Comparison of ENCODE assay signal across 10 mouse cellular contexts in genomic region chr2:157054816-157055215, GRCm38 (mm10). TPM values are rescaled to one million over a fixed set of nuclear protein-coding genes. Genes with fewer than 3 reads are reported as not detected.
DNase-seq lines count a peak whose midpoint lies in the region; ATAC-seq and TF ChIP-seq lines count a peak whose summit lies in the region.
"Had no signal": no experiment of that assay in that cellular context is flagged by ENCODE, and none has a peak within 500 bp of the region (broad histone marks: within the 10 kb centered on the region; RNA-seq: fewer than 3 reads in every experiment).

No protein-coding gene starts in this region.

- H3K4me1 ChIP-seq in heart, embryonic 11.5 days (ENCODE audit: control insufficient read depth, insufficient read depth, low read length): peaks cover 21% of the 10 kb centered on the region
- peaks cover 70% of the 10 kb centered on the region for H3K4me1 ChIP-seq in neural tube, embryonic 13.5 days (replicated peaks)
- H3K4me1 ChIP-seq in forebrain, embryonic 14.5 days (ENCODE audit: control insufficient read depth, insufficient read depth, low read length): peaks cover 28% of the 10 kb centered on the region
- peaks cover 11% of the 10 kb centered on the region for H3K4me1 ChIP-seq in midbrain, postnatal 0 days (ENCODE audit: insufficient read depth, low read length)
- peaks cover 4% of the 10 kb centered on the region; the same call in 1 of the 2 replicates for H3K4me1 ChIP-seq in liver, postnatal 0 days (ENCODE audit: insufficient read depth)

- H3K9me3 ChIP-seq in heart, embryonic 11.5 days (replicated peaks; ENCODE audit: control insufficient read depth, low read length): no peaks in the 10 kb centered on the region
- H3K9me3 ChIP-seq in neural tube, embryonic 13.5 days: no peaks in the 10 kb centered on the region
- H3K9me3 ChIP-seq in forebrain, embryonic 14.5 days (replicated peaks; ENCODE audit: control insufficient read depth, low read length): no peaks in the 10 kb centered on the region
- H3K9me3 ChIP-seq in midbrain, postnatal 0 days (ENCODE audit: low read length): no peaks in the 10 kb centered on the region
- H3K9me3 ChIP-seq in liver, postnatal 0 days (ENCODE audit: low read length): no peaks in the 10 kb centered on the region

- H3K4me3 ChIP-seq in heart, embryonic 11.5 days (ENCODE audit: low read depth, low read length): no peak overlapping the region
- H3K4me3 ChIP-seq in neural tube, embryonic 13.5 days: no peak overlapping the region
- no peak overlapping the region for H3K4me3 ChIP-seq in forebrain, embryonic 14.5 days (ENCODE audit: low read depth, low read length)
- H3K4me3 ChIP-seq in midbrain, postnatal 0 days (ENCODE audit: low read depth, low read length): no peak overlapping the region
- H3K4me3 ChIP-seq in liver, postnatal 0 days (ENCODE audit: low read depth, low read length): no peak overlapping the region

- peak overlapping the region; percentile 37; the same call in 1 of the 2 replicates for H3K27ac ChIP-seq in heart, embryonic 11.5 days (ENCODE audit: low read depth, low read length)
- peak overlapping the region; percentile 43 for H3K27ac ChIP-seq in neural tube, embryonic 13.5 days (replicated peaks)
- H3K27ac ChIP-seq in forebrain, embryonic 14.5 days (ENCODE audit: low read depth, low read length): 0 out of 2 replicates have a peak overlapping the region, but pooled peaks have one; percentile 2
- H3K27ac ChIP-seq in midbrain, postnatal 0 days (ENCODE audit: low read depth, low read length): peak overlapping the region; percentile 51
- no peak overlapping the region for H3K27ac ChIP-seq in liver, postnatal 0 days (ENCODE audit: low read depth)

- H3K36me3 ChIP-seq in heart, embryonic 11.5 days (ENCODE audit: control insufficient read depth, insufficient read depth, low read length): peaks cover 10% of the 10 kb centered on the region
- peaks cover 70% of the 10 kb centered on the region for H3K36me3 ChIP-seq in neural tube, embryonic 13.5 days
- peaks cover 62% of the 10 kb centered on the region for H3K36me3 ChIP-seq in forebrain, embryonic 14.5 days (ENCODE audit: control insufficient read depth, insufficient read depth, low read length)
- H3K36me3 ChIP-seq in midbrain, postnatal 0 days (ENCODE audit: insufficient read depth, low read length): peaks cover 32% of the 10 kb centered on the region
- no peaks in the 10 kb centered on the region for H3K36me3 ChIP-seq in liver, postnatal 0 days (replicated peaks; ENCODE audit: insufficient read depth, low read length)

- 0 out of 2 replicates have a peak overlapping the region, but pooled peaks have one; percentile 46 for H3K9ac ChIP-seq in heart, embryonic 11.5 days (ENCODE audit: low read depth, low read length)
- no peak overlapping the region for H3K9ac ChIP-seq in neural tube, embryonic 13.5 days
- H3K9ac ChIP-seq in forebrain, embryonic 14.5 days (ENCODE audit: low read length): no peak overlapping the region
- no peak overlapping the region for H3K9ac ChIP-seq in midbrain, postnatal 0 days (replicated peaks; ENCODE audit: low read length, poor library complexity, severe bottlenecking)
- no peak overlapping the region; the same call in 1 of the 2 replicates for H3K9ac ChIP-seq in liver, postnatal 0 days (replicated peaks)

- TF ChIP-seq CTCF in midbrain, postnatal 0 days (IDR thresholded peaks at IDR 0.05): no peak
- no peak for TF ChIP-seq CTCF in liver, postnatal 0 days (IDR thresholded peaks at IDR 0.05; ENCODE audit: low read depth)

- ATAC-seq in heart, embryonic 11.5 days (replicated peaks; ENCODE audit: insufficient number of reproducible peaks, low FRiP score, low TSS enrichment): no peak
- ATAC-seq in neural tube, embryonic 13.5 days (ENCODE audit: low read depth): no peak
- ATAC-seq in forebrain, embryonic 14.5 days: no peak
- peak; percentile 32 for ATAC-seq in midbrain, postnatal 0 days (ENCODE audit: low FRiP score)
- ATAC-seq in liver, postnatal 0 days: no peak

- DNase-seq in heart, adult 9 months (ENCODE audit: low spot score in 2 of 2): no peak
- no peak for DNase-seq in neural tube, embryonic 10.5 days (ENCODE audit: extremely low spot score, low spot score)
- peak; percentile 63 for DNase-seq in forebrain, embryonic 14.5 days (ENCODE audit: low spot score)
- peak; percentile 79 for DNase-seq in midbrain, postnatal 0 days (ENCODE audit: low spot score)
- no peak for DNase-seq in urinary bladder, adult 2 months (ENCODE audit: low spot score)
- DNase-seq in liver, postnatal 0 days: no peak

- no peak for TF ChIP-seq EP300 in liver, postnatal 0 days (IDR thresholded peaks at IDR 0.05; ENCODE audit: low read depth)

- no peaks in the 10 kb centered on the region for H3K27me3 ChIP-seq in heart, embryonic 11.5 days (ENCODE audit: control insufficient read depth, insufficient read depth, low read length)
- H3K27me3 ChIP-seq in neural tube, embryonic 13.5 days: no peaks in the 10 kb centered on the region
- no peaks in the 10 kb centered on the region for H3K27me3 ChIP-seq in forebrain, embryonic 14.5 days (replicated peaks; ENCODE audit: control insufficient read depth, insufficient read depth, low read length)
- no peaks in the 10 kb centered on the region for H3K27me3 ChIP-seq in midbrain, postnatal 0 days (ENCODE audit: insufficient read depth, low read length)
- H3K27me3 ChIP-seq in liver, postnatal 0 days (ENCODE audit: insufficient read depth, low read length): no peaks in the 10 kb centered on the region

- 65% methylated on average over 5 of the region's 5 CpGs for WGBS in heart, embryonic 11.5 days (ENCODE audit: insufficient replicate concordance)
- WGBS in neural tube, embryonic 13.5 days: 81% methylated on average over 5 of the region's 5 CpGs
- 50% methylated on average over 5 of the region's 5 CpGs for WGBS in forebrain, embryonic 14.5 days
- 68% methylated on average over 5 of the region's 5 CpGs for WGBS in midbrain, postnatal 0 days
- WGBS in liver, postnatal 0 days (ENCODE audit: insufficient replicate concordance): 61% methylated on average over 5 of the region's 5 CpGs

- H3K4me2 ChIP-seq in heart, embryonic 11.5 days: no peak overlapping the region
- H3K4me2 ChIP-seq in neural tube, embryonic 13.5 days: no peak overlapping the region
- no peak overlapping the region for H3K4me2 ChIP-seq in forebrain, embryonic 14.5 days (ENCODE audit: low read length)
- H3K4me2 ChIP-seq in midbrain, postnatal 0 days (ENCODE audit: low read depth, low read length, poor library complexity, severe bottlenecking): no peak overlapping the region
- H3K4me2 ChIP-seq in liver, postnatal 0 days (ENCODE audit: low read depth, low read length): no peak overlapping the region

RNA-seq across cellular contexts. Expression of gene Soga1, which starts 24.2 kb away (rescaled TPM):
- 3.4 and 3.6 TPM in 2 replicates for polyA plus RNA-seq in heart, embryonic 11.5 days (2014; fragmentation: Nextera tagmentation; extraction: Ambion mirVana)
- polyA plus RNA-seq in neural tube, embryonic 13.5 days (2015; fragmentation: Nextera tagmentation; extraction: Ambion mirVana): 4.5 and 5.9 TPM in 2 replicates
- 5.9 and 8.1 TPM in 2 replicates for polyA plus RNA-seq in forebrain, embryonic 14.5 days (2014; fragmentation: Nextera tagmentation; extraction: Ambion mirVana)
- total RNA-seq in midbrain, postnatal 0 days (2014; rRNA removed): 122 and 132 TPM in 2 replicates
- 2.8 and 3.9 TPM in 2 replicates for polyA plus RNA-seq in midbrain, postnatal 0 days (2015; fragmentation: Nextera tagmentation; extraction: Ambion mirVana)
- polyA plus RNA-seq in urinary bladder, adult 2 months (2012; rRNA removed): 3.0 and 7.1 TPM in 2 replicates
- 0.65 and 1.0 TPM in 2 replicates for polyA plus RNA-seq in liver, postnatal 0 days (2015; fragmentation: Nextera tagmentation; extraction: Ambion mirVana)

RNA-seq across cellular contexts. Expression of gene Tldc2, which starts 32.0 kb away (rescaled TPM):
- polyA plus RNA-seq in heart, embryonic 11.5 days (2014; fragmentation: Nextera tagmentation; extraction: Ambion mirVana): 0.26 TPM in 1 of 2 replicates, not detected in the other
- polyA plus RNA-seq in neural tube, embryonic 13.5 days (2015; fragmentation: Nextera tagmentation; extraction: Ambion mirVana): not detected in 2 replicates
- not detected in 2 replicates for polyA plus RNA-seq in forebrain, embryonic 14.5 days (2014; fragmentation: Nextera tagmentation; extraction: Ambion mirVana)
- not detected in 2 replicates for total RNA-seq in midbrain, postnatal 0 days (2014; rRNA removed)
- polyA plus RNA-seq in midbrain, postnatal 0 days (2015; fragmentation: Nextera tagmentation; extraction: Ambion mirVana): not detected in 2 replicates
- 0.19 TPM in 1 of 2 replicates, not detected in the other for polyA plus RNA-seq in urinary bladder, adult 2 months (2012; rRNA removed)
- polyA plus RNA-seq in liver, postnatal 0 days (2015; fragmentation: Nextera tagmentation; extraction: Ambion mirVana): not detected in 2 replicates
- polyA plus RNA-seq: liver, embryonic 16.5 days; spleen, adult 2 months had no signal

RNA-seq across cellular contexts. Expression of gene Dsn1, which starts 47.9 kb away (rescaled TPM):
- 38.4 and 48.4 TPM in 2 replicates for polyA plus RNA-seq in heart, embryonic 11.5 days (2014; fragmentation: Nextera tagmentation; extraction: Ambion mirVana)
- polyA plus RNA-seq in neural tube, embryonic 13.5 days (2015; fragmentation: Nextera tagmentation; extraction: Ambion mirVana): 9.9 and 10.3 TPM in 2 replicates
- 24.5 and 27.7 TPM in 2 replicates for polyA plus RNA-seq in forebrain, embryonic 14.5 days (2014; fragmentation: Nextera tagmentation; extraction: Ambion mirVana)
- total RNA-seq in midbrain, postnatal 0 days (2014; rRNA removed): 5.3 and 8.8 TPM in 2 replicates
- polyA plus RNA-seq in midbrain, postnatal 0 days (2015; fragmentation: Nextera tagmentation; extraction: Ambion mirVana): 7.2 and 7.8 TPM in 2 replicates
- polyA plus RNA-seq in urinary bladder, adult 2 months (2012; rRNA removed): 5.7 and 6.6 TPM in 2 replicates
- 12.4 and 14.0 TPM in 2 replicates for polyA plus RNA-seq in liver, postnatal 0 days (2015; fragmentation: Nextera tagmentation; extraction: Ambion mirVana)

Comparison
In these comparisons a context has a peak if more than half of its experiments do, and no peak if none do; other contexts are left out.
1. DNase-seq: peak in forebrain, embryonic 14.5 days (single experiment) and midbrain, postnatal 0 days (single experiment); none in heart, adult 9 months (0 of 2), neural tube, embryonic 10.5 days (single experiment), urinary bladder, adult 2 months (single experiment) and liver, postnatal 0 days (single experiment).